Mouse (Mus musculus): ENCODE results near the gene Mcmbp. TPM values are rescaled to one million over a fixed set of nuclear protein-coding genes. Genes with fewer than 3 reads are reported as not detected.
"Not testable (repeated sequence)": the region's sequence is repeated elsewhere in the genome, so short reads cannot be mapped to it uniquely, and the experiment has no call there.

Gene Mcmbp
- total and polyA plus RNA-seq, 3 experiments = 28.6 to 91.6 (median 56.3) TPM

DNA sequence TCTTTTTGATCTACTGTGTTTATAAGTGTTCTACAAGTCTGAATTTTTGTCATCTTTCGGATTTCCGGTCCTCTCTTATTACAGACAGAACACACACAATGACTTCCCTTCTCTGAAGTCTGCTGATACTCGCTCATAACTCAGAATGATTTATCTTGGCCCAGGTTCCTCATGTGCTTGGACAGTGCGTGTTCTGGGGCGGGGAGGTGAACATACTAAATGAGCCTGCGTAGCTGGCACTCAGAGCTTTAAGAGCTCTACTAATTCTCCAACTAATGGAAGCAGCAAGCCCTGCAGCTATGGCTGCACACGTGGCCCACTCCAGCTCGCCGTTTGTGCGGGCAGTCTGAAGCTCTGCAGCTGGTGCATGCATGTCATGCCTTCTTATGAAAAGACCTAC lies 11.6 kb downstream of the Mcmbp start:
- Histone ChIP-seq H3K9me3 (replicated peaks) (no peaks in the 10 kb centered on the region), H3K4me3 (ENCODE audit: low read depth, low read length) (no peak overlapping the region), H3K36me3 (replicated peaks) (peaks cover 60% of the 10 kb centered on the region), H3K27me3 (ENCODE audit: insufficient read depth, low read length) (no peaks in the 10 kb centered on the region), H3K4me1 (ENCODE audit: insufficient read depth, low read depth, low read length) (peaks cover 43% of the 10 kb centered on the region)
- DNase-seq (ENCODE audit: low spot score) = no peak
- TF ChIP-seq GATA1 (IDR thresholded peaks at IDR 0.05; ENCODE audit: borderline replicate concordance, low read length) = no peak
- no peak for TF ChIP-seq GATA2 (IDR thresholded peaks at IDR 0.05; ENCODE audit: borderline replicate concordance, low read depth, low read length)
- no peak for TF ChIP-seq TAL1 (conservative IDR thresholded peaks at IDR 0.05; ENCODE audit: low read depth, low read length)
- no peak for TF ChIP-seq POLR2AphosphoS5 (IDR thresholded peaks at IDR 0.05; ENCODE audit: insufficient replicate concordance, low read depth, low read length)
- no peak for ATAC-seq (ENCODE audit: extremely low read depth, insufficient number of reproducible peaks, low FRiP score, poor library complexity, severe bottlenecking)

DNA sequence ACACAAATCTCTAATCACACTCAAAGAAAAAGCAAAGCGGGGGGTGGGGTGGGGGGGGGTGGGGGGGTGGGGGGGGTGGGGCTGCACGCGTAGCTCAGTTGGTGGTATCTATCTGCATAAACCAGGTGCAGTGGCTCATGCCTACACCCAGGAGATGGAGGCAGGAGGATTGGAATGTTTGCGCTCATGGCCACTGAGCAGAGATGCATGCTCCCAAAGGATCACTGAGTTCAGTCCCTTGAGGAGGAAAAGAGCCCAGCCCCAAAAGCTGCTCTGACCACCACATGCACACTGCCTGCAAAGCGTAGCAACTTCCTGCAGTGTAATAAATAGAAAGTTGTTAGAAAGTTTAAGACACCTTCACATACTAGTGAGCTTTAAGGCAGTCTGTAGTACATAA lies 12.6 kb downstream of the Mcmbp start:
- ATAC-seq (ENCODE audit: extremely low read depth, insufficient number of reproducible peaks, low FRiP score, poor library complexity, severe bottlenecking) (no peak), DNase-seq (ENCODE audit: low spot score) (no peak)
- Histone ChIP-seq H3K4me3 (ENCODE audit: low read depth, low read length) (no peak overlapping the region), H3K36me3 (replicated peaks) (peaks cover 64% of the 10 kb centered on the region), H3K4me1 (ENCODE audit: insufficient read depth, low read depth, low read length) (peaks cover 39% of the 10 kb centered on the region), H3K9me3 (replicated peaks) (no peaks in the 10 kb centered on the region), H3K27me3 (ENCODE audit: insufficient read depth, low read length) (no peaks in the 10 kb centered on the region)
- no peak for TF ChIP-seq GATA1 (IDR thresholded peaks at IDR 0.05; ENCODE audit: borderline replicate concordance, low read length)
- TF ChIP-seq POLR2AphosphoS5 (IDR thresholded peaks at IDR 0.05; ENCODE audit: insufficient replicate concordance, low read depth, low read length) = no peak
- TF ChIP-seq CTCF (IDR thresholded peaks at IDR 0.05; ENCODE audit: low read depth, low read length) = no peak
- TF ChIP-seq GATA2 (IDR thresholded peaks at IDR 0.05; ENCODE audit: borderline replicate concordance, low read depth, low read length) = no peak
- TF ChIP-seq TAL1 (conservative IDR thresholded peaks at IDR 0.05; ENCODE audit: low read depth, low read length) = no peak

DNA sequence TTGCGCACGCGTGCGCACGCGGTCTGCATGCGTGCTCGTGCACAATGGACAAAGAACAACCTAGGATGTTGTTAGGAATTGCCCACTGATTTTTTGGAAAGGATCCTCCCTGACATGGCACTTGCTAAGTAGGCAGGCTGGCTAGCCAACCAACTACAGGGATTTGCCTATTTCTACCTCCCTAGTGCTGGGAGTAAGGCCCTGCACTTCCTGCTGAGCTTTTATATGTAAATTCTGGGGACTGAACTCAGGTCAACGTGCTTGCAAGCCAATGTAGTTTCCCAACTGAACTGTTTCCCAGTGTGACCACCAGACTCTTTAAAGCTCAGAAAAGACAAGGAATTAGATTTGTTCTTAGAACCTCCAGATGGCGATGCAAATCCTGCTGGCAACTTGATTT lies 13.3 kb downstream of the Mcmbp start:
- DNase-seq (ENCODE audit: low spot score) (no peak), ATAC-seq (ENCODE audit: extremely low read depth, insufficient number of reproducible peaks, low FRiP score, poor library complexity, severe bottlenecking) (no peak)
- no peaks in the 10 kb centered on the region for H3K9me3 ChIP-seq (replicated peaks)
- H3K36me3 ChIP-seq (replicated peaks) = peaks cover 66% of the 10 kb centered on the region
- peaks cover 36% of the 10 kb centered on the region for H3K4me1 ChIP-seq (ENCODE audit: insufficient read depth, low read depth, low read length)
- no peak overlapping the region for H3K4me3 ChIP-seq (ENCODE audit: low read depth, low read length)
- H3K27me3 ChIP-seq (ENCODE audit: insufficient read depth, low read length) = no peaks in the 10 kb centered on the region
- TF ChIP-seq POLR2AphosphoS5 (IDR thresholded peaks at IDR 0.05; ENCODE audit: insufficient replicate concordance, low read depth, low read length) (no peak), GATA2 (IDR thresholded peaks at IDR 0.05; ENCODE audit: borderline replicate concordance, low read depth, low read length) (no peak), CTCF (IDR thresholded peaks at IDR 0.05; ENCODE audit: low read depth, low read length) (no peak)

- no peak for DNase-seq (ENCODE audit: low spot score)
- no peaks in the 10 kb centered on the region for H3K27me3 ChIP-seq (ENCODE audit: insufficient read depth, low read length)
- peaks cover 77% of the 10 kb centered on the region for H3K36me3 ChIP-seq (replicated peaks)
- peaks cover 36% of the 10 kb centered on the region for H3K4me1 ChIP-seq (ENCODE audit: insufficient read depth, low read depth, low read length)
- TF ChIP-seq CTCF (IDR thresholded peaks at IDR 0.05; ENCODE audit: low read depth, low read length) (no peak), POLR2AphosphoS5 (IDR thresholded peaks at IDR 0.05; ENCODE audit: insufficient replicate concordance, low read depth, low read length) (no peak), TAL1 (conservative IDR thresholded peaks at IDR 0.05; ENCODE audit: low read depth, low read length) (no peak)
- no peak for ATAC-seq (ENCODE audit: extremely low read depth, insufficient number of reproducible peaks, low FRiP score, poor library complexity, severe bottlenecking)
- H3K9me3 ChIP-seq (replicated peaks) = no peaks in the 10 kb centered on the region
- no peak overlapping the region for H3K4me3 ChIP-seq (ENCODE audit: low read depth, low read length)
These were observed 15.1 kb downstream of the Mcmbp start for GRCm38 (mm10) chr7:128725189-128725588.

- ATAC-seq (ENCODE audit: extremely low read depth, insufficient number of reproducible peaks, low FRiP score, poor library complexity, severe bottlenecking) = peak; percentile 78
- H3K36me3 ChIP-seq (replicated peaks) = peaks cover 80% of the 10 kb centered on the region
- H3K4me3 ChIP-seq (ENCODE audit: low read depth, low read length) = no peak overlapping the region
- H3K27me3 ChIP-seq (ENCODE audit: insufficient read depth, low read length) = no peaks in the 10 kb centered on the region
- no peaks in the 10 kb centered on the region for H3K9me3 ChIP-seq (replicated peaks)
- no peak for TF ChIP-seq GATA2 (IDR thresholded peaks at IDR 0.05; ENCODE audit: borderline replicate concordance, low read depth, low read length)
- peak; percentile 43; the same call in 1 of the 2 replicates for TF ChIP-seq CTCF (IDR thresholded peaks at IDR 0.05; ENCODE audit: low read depth, low read length)
- peaks cover 36% of the 10 kb centered on the region for H3K4me1 ChIP-seq (ENCODE audit: insufficient read depth, low read depth, low read length)
- peak; percentile 67 for DNase-seq (ENCODE audit: low spot score)
These were observed 15.5 kb downstream of the Mcmbp start for GRCm38 (mm10) chr7:128724761-128725160.

- no peak for DNase-seq (ENCODE audit: low spot score)
- Histone ChIP-seq H3K4me3 (ENCODE audit: low read depth, low read length) (no peak overlapping the region), H3K4me1 (ENCODE audit: insufficient read depth, low read depth, low read length) (no peaks in the 10 kb centered on the region), H3K36me3 (replicated peaks) (peaks cover 94% of the 10 kb centered on the region), H3K9me3 (replicated peaks) (no peaks in the 10 kb centered on the region), H3K27me3 (ENCODE audit: insufficient read depth, low read length) (no peaks in the 10 kb centered on the region)
- no peak for ATAC-seq (ENCODE audit: extremely low read depth, insufficient number of reproducible peaks, low FRiP score, poor library complexity, severe bottlenecking)
- TF ChIP-seq POLR2AphosphoS5 (IDR thresholded peaks at IDR 0.05; ENCODE audit: insufficient replicate concordance, low read depth, low read length) (no peak), GATA2 (IDR thresholded peaks at IDR 0.05; ENCODE audit: borderline replicate concordance, low read depth, low read length) (no peak), CTCF (IDR thresholded peaks at IDR 0.05; ENCODE audit: low read depth, low read length) (no peak), GATA1 (IDR thresholded peaks at IDR 0.05; ENCODE audit: borderline replicate concordance, low read length) (no peak), TAL1 (conservative IDR thresholded peaks at IDR 0.05; ENCODE audit: low read depth, low read length) (no peak)
These were observed 22.3 kb downstream of the Mcmbp start for GRCm38 (mm10) chr7:128717991-128718390.

DNA sequence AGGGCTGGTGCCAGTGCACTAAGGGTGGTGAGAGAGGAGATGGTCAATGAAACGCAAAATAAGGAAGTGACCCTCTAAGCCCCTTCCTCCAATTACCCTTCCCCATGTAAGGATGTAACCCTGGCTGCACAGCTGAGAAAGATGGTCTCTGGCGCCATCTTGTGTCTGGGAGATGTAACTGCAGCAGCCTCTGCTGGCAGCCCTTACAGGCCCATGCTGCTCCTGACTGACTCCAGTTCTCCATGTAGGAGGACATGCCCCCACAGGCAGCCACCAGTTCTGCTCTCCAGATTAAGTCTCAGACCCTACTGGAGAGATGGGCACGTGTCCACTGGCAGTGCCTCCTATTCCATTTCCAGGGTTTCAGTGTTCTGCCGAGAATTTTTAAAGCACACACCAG lies 34.6 kb downstream of the Mcmbp start:
- Histone ChIP-seq H3K4me3 (ENCODE audit: low read depth, low read length) (no peak overlapping the region), H3K36me3 (replicated peaks) (peaks cover 95% of the 10 kb centered on the region), H3K4me1 (ENCODE audit: insufficient read depth, low read depth, low read length) (peaks cover 11% of the 10 kb centered on the region), H3K27me3 (ENCODE audit: insufficient read depth, low read length) (no peaks in the 10 kb centered on the region), H3K9me3 (replicated peaks) (no peaks in the 10 kb centered on the region)
- peak; percentile 57 for ATAC-seq (ENCODE audit: extremely low read depth, insufficient number of reproducible peaks, low FRiP score, poor library complexity, severe bottlenecking)
- TF ChIP-seq CTCF (IDR thresholded peaks at IDR 0.05; ENCODE audit: low read depth, low read length) = peak; percentile 99
- no peak for TF ChIP-seq GATA1 (IDR thresholded peaks at IDR 0.05; ENCODE audit: borderline replicate concordance, low read length)
- DNase-seq (ENCODE audit: low spot score) = peak; percentile 47

GRCm38 (mm10) chr7:128699959-128700358 lies 40.3 kb downstream of the Mcmbp start:
- not testable (repeated sequence) for ATAC-seq (ENCODE audit: extremely low read depth, insufficient number of reproducible peaks, low FRiP score, poor library complexity, severe bottlenecking); H3K9me3 ChIP-seq (replicated peaks); H3K27me3 ChIP-seq (ENCODE audit: insufficient read depth, low read length); DNase-seq (ENCODE audit: low spot score); H3K4me3 ChIP-seq (ENCODE audit: low read depth, low read length)
- Histone ChIP-seq H3K36me3 (replicated peaks) (peaks cover 89% of the 10 kb centered on the region), H3K4me1 (ENCODE audit: insufficient read depth, low read depth, low read length) (peaks cover 12% of the 10 kb centered on the region)
